Mouse (Mus musculus) kidney, adult 11 months (tissue): ENCODE results near the gene Gfra1.
A peak's percentile ranks its signal among the peaks of the same experiment; 100 is the strongest.

ENCODE experiments used
- DNase-seq: peaks from one replicate; pipeline ENCODE4 v3.0.0; 2022

Gene Gfra1

DNA sequence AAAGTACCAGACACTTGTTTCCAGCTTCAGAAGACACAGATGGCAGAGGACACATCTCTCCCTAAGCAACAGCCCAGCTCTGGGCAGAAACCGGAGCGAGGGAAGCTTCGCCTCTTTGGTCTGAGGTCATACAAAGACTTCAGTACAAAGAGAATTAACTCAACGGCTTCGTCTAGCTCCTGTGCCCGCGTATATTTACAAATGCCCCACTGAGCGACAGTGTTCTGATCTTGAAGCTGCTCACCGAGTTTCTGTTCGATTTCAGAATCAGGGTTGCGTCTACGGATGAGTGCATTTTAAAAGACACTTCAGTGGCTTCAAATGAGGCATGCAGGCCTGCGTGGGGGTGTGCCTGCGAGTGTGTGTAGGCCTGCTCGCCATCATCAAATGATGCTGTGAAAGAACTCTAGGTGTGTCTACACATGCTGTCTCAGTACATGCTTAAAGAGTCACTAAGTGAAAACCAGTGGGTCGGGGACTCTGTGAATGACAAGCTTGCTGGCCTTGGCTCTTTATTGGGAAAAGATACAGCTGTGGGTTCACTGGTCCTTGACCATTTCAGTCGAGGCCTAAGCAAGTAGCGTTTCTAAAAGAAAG, 66.8 kb downstream of the Gfra1 start:
- DNase-seq: no peak

DNA sequence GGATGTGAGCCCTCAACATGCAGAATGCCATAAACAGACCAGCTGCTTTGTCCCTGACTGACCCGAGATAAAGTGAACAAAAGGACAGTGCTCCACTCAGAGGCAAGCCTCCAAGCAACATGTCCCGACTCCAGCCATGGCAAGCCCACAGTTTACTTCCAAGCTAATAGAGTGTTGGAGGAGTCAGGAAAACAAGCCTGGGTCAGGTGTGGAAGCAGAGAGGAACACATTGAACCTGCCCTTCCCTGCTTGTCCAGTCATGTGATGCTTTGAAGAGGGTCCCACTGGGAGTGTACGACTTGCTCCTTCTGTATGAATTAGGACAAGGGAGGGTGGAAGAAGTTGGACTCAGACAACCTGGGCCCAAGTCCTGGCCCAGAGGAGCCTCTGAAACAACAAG, 72.4 kb downstream of the Gfra1 start:
- no peak for DNase-seq

DNA sequence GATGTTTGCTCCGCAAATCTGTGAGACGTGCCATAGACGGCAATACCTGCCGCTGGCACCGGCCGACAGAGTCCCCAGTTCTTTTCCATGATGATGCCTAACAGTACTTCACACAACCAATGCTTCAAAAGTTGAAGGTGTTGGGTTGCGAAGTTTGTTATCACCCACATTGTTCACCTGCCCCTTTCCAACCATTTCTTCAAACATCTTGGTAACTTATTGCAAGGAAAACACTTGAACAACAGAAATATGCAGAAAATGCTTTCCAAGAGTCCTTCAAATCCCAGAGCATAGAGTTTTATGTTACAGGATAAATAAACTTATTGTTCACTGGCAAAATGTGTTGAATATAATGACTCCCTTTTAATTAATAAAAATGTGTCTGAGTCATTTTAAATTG, 73.2 kb downstream of the Gfra1 start:
- no peak for DNase-seq

DNA sequence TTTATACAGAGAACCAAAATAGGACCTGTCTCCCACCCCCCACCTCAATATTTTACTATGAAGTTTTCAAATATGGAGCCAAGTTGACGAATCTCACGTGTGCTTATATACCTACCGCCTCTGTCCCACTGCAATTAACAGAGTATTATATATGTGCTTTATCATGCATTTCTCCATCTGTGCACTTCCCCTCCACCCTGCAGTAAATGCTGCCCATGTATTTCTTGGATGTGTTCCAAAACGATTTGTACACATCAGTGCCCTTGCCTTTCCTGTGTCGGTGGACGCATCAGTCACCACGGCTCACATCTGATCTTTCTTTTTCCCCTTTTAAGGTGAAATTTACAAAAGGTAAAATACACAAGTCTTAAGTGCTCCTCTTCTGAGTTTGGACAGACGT, 77.7 kb downstream of the Gfra1 start:
- no peak for DNase-seq

DNA sequence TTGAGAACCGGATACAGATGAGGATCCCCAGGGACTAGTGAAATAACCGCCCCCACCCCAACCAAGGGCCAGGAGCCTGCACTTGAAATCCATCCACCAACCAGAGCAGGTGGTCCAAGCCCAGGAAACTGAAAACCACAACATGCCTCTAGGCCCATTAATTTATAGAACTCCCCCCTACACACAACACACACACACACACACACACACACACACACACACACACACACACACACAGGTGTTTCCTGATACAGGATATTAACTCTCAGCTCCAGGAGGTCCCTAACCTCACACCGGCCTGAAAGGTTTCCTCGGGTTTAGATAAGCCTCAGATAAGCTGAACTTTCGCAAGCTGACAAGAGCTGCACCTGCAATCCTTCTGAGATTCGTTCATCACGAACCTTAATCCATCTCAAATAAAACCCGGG, 79.0 kb downstream of the Gfra1 start:
- no peak for DNase-seq

DNA sequence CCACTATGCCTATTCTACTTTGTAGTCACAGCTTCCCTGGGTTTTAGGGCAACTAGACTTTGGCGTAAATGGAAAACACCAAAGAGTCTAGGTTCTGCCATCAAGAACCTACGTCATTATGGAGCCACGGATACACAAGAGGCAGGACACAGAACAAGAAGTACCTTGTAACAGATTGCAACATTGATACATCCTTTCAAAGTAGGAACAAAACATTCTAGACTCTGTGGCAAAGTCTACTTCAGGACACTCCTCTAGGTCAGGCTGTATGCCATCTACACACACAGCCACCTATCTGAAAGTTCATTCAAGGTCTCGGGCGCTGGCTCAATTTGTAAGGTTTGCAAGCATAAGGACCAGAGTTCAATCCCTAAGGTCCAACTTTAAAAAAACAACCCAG, 81.1 kb downstream of the Gfra1 start:
- DNase-seq: no peak

DNA sequence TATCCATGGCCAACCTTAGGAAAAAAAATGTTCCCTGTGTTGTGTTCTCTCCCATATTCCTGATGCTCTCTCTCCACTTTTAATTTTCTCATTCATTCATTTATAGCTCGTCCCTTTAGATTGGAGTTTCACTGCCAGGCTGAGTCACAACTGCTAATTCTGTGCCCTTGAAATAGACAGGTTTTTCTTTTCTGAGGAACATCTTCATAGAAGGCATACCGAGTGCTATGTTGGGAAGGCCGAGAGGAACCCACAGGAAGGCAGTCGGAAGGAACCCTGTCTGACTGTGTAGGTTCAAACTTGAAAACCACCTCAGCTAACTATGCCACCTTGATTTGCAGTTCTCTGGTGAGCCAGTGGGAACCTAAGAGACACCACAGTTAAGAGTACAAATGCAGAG, 81.6 kb downstream of the Gfra1 start:
- DNase-seq: no peak

DNA sequence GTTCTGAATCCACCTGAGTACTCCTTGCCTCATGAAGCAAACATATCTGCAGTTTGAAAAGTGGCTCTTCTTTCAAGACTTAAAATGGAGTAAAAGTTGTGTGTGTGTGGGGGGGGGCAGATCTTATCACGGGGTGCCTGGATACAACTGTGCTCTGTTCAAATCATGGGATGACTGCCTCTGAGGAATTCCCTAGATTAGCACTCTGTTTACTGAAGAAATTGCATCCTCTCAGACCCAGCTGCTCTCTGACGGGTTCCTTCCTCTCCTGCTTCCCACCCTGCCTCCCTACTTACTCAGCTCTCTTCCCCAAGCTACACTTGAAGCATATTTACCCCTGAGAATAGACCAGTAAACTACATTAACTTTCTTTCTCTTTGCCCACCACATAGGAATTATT, 87.2 kb downstream of the Gfra1 start:
- DNase-seq: no peak

DNA sequence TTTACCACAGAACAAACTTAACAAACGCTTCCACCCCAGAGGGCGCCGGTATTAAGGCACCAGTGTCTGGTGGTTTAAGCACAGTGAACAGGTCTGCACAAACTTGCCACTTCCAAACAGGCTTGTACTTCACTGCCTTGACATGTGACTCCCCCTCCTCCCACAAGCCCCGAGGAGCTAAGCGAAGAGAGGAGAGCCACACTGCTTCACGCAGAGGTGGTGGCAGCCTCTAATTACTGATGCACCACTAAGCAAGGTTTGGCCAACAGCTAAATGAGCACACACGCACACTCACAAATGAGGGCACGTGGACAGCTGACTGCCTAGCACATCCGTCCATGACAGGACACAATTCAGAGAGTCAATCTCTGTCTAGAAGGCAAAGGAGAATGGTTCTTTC, 91.0 kb downstream of the Gfra1 start:
- no peak for DNase-seq

DNA sequence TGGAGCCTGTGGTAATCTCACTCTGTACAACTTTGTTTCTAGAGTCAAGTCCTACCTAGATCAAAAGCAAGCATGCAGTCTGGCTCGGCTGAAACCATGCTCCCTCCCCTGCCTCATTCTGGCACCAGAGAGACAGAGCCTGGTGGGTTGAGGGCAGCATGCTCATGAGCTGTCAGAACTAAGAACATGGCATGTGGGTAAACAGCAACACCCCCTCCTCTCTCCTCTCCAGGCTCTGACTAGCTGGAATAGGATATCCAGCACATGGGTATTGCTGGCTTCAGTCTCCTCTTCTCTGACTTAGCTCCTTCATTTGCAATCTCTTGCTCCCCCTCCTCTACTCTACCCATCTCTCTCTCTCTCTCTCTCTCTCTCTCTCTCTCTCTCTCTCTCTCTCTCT, 94.7 kb downstream of the Gfra1 start:
- DNase-seq: no peak

DNA sequence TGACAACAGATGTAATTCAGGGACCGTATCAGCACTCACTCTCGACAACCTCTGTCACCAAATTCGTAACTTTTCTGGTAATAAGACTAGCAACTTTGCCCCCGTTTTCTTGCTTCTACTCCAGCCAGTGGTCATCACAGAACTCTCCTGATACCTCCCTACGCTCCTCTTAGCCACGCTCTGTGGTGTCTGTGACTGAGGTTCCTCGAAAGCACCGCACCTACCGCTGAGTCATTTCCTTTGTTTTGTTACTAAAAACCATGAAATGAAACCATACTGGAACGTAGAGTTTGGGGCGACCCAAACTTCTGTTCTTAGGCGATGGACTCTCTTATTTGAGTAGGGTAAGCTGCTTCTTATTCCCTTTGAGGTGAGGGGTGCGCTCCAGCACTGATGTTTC, 97.6 kb downstream of the Gfra1 start:
- no peak for DNase-seq

DNA sequence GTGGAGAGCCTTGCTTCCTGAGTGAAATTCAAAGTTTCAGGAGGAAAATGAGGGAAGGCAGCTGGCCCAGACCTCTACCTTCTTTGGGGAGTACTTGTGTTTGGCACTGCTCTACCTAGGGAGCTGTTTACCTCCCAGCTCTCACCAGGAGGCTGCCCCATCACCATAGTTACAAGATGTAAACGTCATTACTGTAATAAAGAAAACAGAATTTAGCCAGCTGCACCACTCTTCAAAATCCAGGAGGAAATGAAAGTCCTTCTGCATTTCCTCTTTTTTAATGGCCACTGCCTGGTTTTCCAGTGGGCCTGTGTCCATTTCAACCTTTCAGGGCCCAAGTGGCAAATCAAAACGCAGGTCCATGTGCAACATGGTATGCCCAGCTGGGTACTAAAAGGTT, 101.8 kb downstream of the Gfra1 start:
- no peak for DNase-seq

DNA sequence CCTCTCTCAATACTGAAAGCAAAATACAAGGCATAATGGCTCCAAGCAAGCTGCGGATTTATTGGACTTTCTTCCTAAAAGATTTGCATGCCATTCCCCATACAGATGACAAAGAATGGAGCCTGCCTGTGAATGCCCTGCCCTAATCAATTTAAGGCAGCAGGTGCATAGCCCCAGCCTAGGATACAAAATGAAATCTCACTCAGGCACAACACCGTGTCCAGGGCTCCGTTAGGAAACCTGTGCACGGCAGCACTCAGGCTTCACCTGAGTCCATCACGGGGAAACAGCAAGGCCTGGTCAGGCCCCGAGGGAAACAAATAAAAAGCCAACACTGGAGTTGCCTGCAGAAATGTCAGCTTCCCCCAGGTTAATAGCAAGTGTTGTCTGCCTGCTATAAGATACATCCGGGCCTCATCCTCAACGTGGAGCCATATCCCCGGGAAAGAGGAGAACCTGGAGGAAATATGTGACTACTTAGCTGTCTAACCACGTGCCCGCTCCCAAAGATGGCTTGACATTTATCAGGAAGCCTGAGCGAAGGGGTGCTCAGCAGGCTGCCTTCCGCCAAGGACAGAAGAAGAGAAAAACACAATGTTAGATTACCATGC, 102.3 kb downstream of the Gfra1 start:
- DNase-seq: no peak

DNA sequence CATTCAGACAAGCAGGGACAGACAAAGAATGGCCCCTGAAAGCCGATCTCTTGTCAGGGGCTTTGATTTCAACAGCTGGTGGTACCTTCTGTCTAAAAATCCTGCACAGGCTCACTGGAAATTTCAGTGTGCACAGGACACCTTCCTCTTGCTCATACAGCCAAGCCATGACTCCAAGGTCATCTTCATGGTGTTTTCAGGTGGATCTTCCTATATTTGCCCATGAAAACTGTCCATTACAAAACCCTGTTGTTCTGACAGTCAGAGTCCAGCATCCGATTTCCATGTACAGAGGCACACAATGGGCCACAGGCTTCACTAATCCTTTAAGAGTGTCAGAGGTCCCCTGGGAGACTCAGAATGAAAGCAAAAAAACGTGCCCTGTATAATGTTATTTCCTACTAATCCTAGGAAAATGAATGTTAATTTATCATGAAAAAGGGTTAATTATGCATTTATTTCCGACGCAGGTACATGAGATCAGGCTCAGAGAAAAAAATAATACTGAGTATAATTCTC, 105.8 kb downstream of the Gfra1 start:
- no peak for DNase-seq

DNA sequence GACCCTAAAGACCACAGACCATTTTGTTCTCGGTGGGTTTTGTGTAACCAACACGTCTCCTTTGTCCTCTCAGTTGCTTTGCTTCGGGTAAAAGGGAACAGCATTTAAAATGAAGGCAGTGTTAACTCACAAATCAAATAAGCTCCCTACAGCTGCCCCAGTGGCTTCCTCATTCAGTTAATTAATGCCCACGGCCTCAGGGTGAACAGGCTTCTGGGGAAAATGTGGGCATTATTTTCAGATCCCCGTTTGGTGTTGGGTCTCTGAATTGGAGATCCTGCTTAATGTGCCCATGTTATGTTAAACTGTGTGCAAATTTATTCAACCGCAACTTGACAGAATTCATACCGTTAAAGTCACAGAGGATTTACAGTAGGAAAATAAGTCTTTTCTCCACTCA, 110.6 kb downstream of the Gfra1 start:
- DNase-seq: no peak

DNA sequence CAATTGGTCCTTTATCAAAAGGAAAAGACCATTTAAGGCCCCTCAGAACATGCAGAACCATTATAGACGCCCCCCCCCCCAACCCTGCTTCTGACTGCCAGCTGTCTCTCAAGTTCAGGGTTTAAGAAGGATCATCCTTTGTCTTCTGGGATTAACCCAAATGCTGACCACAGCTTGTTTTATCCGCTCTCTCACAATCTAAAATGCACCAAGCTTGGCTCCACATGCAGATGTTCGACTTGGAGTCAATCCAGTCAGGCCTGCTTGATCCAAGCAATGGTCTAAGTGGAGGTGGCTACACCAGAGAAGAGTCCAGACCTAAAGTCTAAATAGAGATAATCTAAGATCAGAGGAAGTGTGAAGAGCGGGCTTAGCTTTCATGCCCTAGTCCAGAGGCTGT, 114.4 kb downstream of the Gfra1 start:
- no peak for DNase-seq

DNA sequence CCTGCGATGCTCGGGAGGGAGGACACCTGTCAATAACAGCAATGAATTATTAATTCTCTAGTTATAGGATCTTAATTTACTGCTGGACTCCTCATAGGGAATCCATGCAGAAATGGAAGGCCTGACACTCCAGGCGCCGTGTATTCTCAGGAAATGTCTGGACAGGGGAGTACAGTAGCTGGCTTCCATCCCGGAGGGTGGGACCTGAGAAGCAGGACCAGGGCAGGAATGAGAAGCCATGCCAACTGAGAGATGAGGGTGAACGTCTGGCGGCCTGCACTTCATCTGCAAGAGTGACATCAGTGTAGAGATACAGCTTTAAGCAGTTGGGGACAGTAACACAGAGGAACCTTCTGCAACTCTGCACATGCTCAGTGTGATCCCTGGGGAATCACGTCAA, 115.5 kb downstream of the Gfra1 start:
- no peak for DNase-seq

DNA sequence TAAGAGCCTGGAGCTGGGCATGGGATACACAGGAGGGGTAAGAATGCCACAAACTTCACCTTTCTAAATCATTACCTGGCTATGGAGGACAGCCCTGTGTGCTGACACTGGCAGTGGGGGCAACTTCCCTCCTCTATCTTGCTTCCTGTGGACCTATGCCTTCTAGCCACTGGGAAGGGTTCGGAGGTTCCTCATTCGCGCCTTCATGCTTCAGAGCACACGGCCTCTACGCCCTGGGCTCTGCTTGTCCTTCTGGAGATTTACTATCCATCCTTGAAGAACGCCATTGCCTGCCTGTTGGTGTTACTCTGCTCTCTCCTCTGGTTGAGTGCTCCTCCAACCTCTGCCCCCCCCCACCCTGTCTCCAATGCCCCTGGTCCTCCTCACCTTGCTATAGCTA, 118.9 kb downstream of the Gfra1 start:
- DNase-seq: peak; percentile 5

DNA sequence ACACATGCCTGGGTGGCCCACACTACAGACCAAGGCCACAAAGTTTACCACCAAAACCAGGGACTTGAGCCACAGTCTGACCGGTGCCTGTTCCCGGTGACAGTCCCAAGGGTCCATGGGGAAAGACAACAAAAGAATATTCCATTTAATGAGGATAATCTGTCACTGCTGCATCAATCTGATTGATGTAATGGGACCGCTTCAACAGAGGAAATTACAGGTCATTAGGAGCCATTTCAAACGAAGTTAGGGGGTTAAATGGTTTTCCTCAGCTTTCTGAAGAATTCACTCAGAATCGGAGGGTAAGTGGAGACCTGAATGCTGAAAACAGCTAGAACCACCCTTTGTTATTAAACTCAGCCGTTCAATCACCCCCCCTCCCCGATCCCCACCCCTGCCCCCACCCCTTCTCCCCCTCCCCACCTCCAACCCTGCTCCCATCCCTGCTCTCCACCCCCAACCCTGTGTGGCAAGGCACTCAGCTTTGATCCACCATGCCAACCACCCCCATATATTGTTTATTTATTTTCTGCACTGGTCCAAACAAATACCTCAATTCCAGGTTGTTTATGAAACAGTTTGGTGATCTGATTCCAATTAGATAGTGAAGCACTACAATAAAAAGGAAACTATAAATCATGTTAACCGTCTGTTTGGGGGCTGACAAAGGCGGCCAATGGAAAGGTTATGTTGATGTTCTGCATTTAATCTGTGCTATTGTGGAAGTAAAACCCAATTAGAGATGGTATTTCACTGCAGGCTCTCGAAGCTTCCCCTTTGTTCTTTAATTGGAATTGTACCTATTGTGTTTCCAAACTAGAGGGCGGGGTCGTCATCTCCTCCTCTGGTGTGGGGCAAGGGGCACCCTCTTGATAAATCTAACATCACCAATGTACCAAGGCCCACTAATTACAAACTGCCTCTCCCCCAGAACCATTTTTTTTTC, 119.9 kb downstream of the Gfra1 start:
- DNase-seq: no peak

DNA sequence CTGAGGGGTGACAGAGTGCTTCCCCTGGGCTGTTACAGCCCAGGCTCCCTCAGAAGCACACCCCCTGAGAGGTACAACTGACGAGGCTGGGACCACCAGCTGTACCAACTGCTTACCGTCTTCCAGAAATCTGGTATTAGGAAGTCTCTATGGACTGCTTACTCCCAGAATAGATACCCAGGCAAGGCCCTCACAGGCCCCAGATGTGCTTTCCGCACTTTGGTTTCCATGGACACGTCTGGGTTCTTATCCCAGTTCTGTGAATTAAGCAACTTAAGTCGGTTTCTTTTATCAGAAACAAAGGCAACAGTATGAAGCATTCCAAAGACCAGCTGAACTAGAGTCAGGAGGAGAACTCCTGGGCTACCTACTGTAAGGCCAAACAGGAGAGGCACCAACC, 126.4 kb downstream of the Gfra1 start:
- DNase-seq: no peak

DNA sequence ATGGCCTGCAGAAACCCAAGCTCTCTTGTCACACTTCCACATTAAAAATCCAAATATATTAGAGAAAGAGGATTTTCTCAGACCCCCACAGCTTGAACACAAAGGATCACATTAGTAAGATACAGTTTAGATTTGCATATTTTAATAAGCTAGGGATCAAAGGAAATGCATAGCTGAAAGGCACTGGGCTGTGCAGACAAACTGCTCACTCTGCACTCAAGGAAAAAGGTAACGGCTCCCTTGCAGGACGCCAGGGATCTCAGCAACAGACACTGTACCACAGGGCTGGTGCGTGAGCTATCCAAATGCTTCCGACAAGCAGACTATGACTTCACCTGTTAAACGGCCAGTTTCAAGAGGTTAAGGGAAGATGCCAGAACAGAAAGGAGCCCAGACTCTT, 127.7 kb downstream of the Gfra1 start:
- no peak for DNase-seq

DNA sequence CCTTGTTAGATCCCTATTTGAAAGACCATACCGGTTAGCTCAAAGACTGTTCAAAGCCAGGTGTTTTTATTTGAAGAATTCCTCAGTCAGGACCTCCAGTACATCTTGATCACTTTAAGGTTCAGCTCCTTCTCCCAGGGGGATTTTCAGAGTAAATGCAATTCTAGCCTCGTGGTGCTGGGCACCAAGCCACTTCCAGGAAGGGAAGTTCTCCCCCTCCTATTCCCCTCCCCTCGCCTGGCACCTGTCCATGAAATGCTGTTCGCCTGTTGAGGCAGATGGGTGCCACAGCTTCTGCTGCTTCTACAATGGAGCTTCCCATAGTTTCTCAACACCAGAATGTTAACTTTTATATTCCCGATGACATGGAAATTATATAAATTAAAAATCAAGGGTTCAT, 139.2 kb downstream of the Gfra1 start:
- no peak for DNase-seq

DNA sequence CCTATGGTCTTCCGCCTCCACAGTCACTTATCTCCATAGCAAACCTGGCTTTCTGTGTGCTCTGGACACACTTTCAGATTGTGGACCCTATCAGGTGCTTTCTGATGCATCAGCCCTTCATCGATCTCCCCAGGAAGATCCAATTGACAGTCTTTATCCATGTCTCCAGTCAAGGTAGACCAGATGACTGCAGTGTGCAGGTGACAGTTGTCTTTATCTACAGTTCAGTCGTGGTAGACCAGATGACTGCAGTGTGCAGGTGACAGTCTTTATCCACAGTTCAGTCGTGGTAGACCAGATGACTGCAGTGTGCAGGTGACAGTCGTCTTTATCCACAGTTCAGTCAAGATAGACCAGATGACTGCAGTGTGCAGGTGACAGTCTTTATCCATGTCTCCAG, 140.0 kb downstream of the Gfra1 start:
- DNase-seq: no peak

DNA sequence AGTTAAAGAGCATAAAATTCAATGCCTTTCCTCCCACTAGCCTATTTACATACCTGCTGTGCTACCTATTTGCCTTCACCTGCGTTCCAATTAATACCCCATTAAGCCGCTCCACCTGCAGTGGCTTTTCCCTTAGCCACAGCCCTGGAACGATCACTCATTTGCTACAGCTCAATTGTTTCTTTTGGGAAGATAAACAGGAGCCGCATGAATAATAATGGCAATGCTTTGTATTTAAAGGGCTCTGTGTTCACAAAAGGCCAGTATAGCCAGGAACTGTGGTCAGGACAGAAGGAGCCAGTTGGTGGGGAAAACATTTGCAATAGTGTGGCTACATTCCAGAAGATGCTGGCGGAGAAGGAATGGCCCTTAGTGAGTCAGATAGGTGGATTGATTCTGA, 141.1 kb downstream of the Gfra1 start:
- DNase-seq: no peak
